Mouse (Mus musculus) ES-Bruce4 (cell line): Measurements from ENCODE around the gene Prcd.

Source experiments
- CTCF ChIP-seq: IDR thresholded peaks from one replicate; pipeline ENCODE4 v1.8.1; 2011; ENCODE audit warnings: low read depth, low read length
- POLR2A ChIP-seq: IDR thresholded peaks from one replicate; pipeline ENCODE4 v1.8.1; 2011; ENCODE audit warnings: low read length; ENCODE audit not compliant: insufficient read depth

- TF ChIP-seq POLR2A (no peak), CTCF (peak; percentile 91)
These were observed 10.4 kb upstream of the Prcd start for GRCm38 (mm10) chr11:116642681-116643578.
